Mouse (Mus musculus): ENCODE results near the gene Unc5a. TPM values are rescaled to one million over a fixed set of nuclear protein-coding genes. Genes with fewer than 3 reads are reported as not detected.

Gene Unc5a
- polyA plus RNA-seq, 1 experiment: not detected

- H3K36me3 ChIP-seq (ENCODE audit: control insufficient read depth): peaks cover 72% of the 10 kb centered on the region
- TF ChIP-seq GATA1 (IDR thresholded peaks at IDR 0.05; ENCODE audit: low read length): no peak
Observed at GRCm38 (mm10) chr13:55047706-55048105, 98.5 kb downstream of the Unc5a start.

More at GRCm38 (mm10) chr13:55047706-55048105, 98.5 kb downstream of the Unc5a start:
- Histone ChIP-seq H3K4me1 (ENCODE audit: control insufficient read depth) (no peaks in the 10 kb centered on the region), H3K27me3 (ENCODE audit: control insufficient read depth) (no peaks in the 10 kb centered on the region), H3K9me3 (ENCODE audit: control insufficient read depth, low read length) (no peaks in the 10 kb centered on the region), H3K4me3 (replicated peaks) (no peak overlapping the region)

Other genes starting within 250 kb of the Unc5a start
- gene Cdhr2, start 247.9 kb upstream of the Unc5a start, polyA plus RNA-seq (2012): 0.03 TPM in 1 of 2 replicates, not detected in the other
- gene Gprin1, start 199.5 kb upstream of the Unc5a start, polyA plus RNA-seq (2012): not detected in 2 replicates
- gene Sncb, start 182.8 kb upstream of the Unc5a start, polyA plus RNA-seq (2012): not detected in 2 replicates
- not detected in 2 replicates for gene Eif4e1b, start 165.4 kb upstream of the Unc5a start, polyA plus RNA-seq (2012)
- gene Tspan17, start 160.0 kb upstream of the Unc5a start, polyA plus RNA-seq (2012): not detected in 2 replicates
- 0.08 and 0.11 TPM in 2 replicates for gene Hk3, start 72.0 kb downstream of the Unc5a start, polyA plus RNA-seq (2012)
- gene Uimc1, start 150.9 kb downstream of the Unc5a start, polyA plus RNA-seq (2012): 0.68 and 1.3 TPM in 2 replicates
- 0.61 and 0.84 TPM in 2 replicates for gene Zfp346, start 155.9 kb downstream of the Unc5a start, polyA plus RNA-seq (2012)
- not detected in 2 replicates for gene Gm17617, start 184.1 kb downstream of the Unc5a start, polyA plus RNA-seq (2012)
- gene Fgfr4, start 203.2 kb downstream of the Unc5a start, polyA plus RNA-seq (2012): 0.05 and 0.07 TPM in 2 replicates

Data from erythroblast, embryonic 14.5 days (primary cell).